Mouse (Mus musculus) bone marrow, adult 2 months (tissue): ENCODE results near the gene Aldh3a2. TPM values are rescaled to one million over a fixed set of nuclear protein-coding genes. Genes with fewer than 3 reads are reported as not detected.
"Not testable (repeated sequence)": the region's sequence is repeated elsewhere in the genome, so short reads cannot be mapped to it uniquely, and the experiment has no call there.

Experiments used
- H3K27ac ChIP-seq: fragments of 200-500 bp; 2 replicates; pipeline ENCODE4 v1.5.1; 2012; ENCODE audit warnings: low read depth, mild to moderate bottlenecking, control low read depth, inconsistent platforms, low read length; ENCODE audit not compliant: control insufficient read depth, poor library complexity, insufficient read depth
- H3K4me1 ChIP-seq: fragments of 200-500 bp; 2 replicates; pipeline ENCODE4 v1.6.1; 2011; ENCODE audit warnings: low read length; ENCODE audit not compliant: control insufficient read depth, insufficient read depth
- H3K4me3 ChIP-seq: fragments of 200-500 bp; replicated peaks from 2 replicates; pipeline ENCODE3; 2011; ENCODE audit warnings: mild to moderate bottlenecking, low read depth, low read length, control low read depth; ENCODE audit not compliant: control insufficient read depth
- CTCF ChIP-seq: fragments of 200-500 bp; IDR thresholded peaks from 2 replicates; pipeline ENCODE4 v1.5.1; 2011; ENCODE audit warnings: low read length, control low read depth; ENCODE audit not compliant: control insufficient read depth, insufficient read depth
- POLR2A ChIP-seq: fragments of 200-500 bp; IDR thresholded peaks from 2 replicates; pipeline ENCODE4 v1.6.1; 2011; ENCODE audit warnings: low read depth, mild to moderate bottlenecking, control low read depth, low read length, borderline replicate concordance; ENCODE audit not compliant: control insufficient read depth
- WGBS: fragments of 180-500 bp; shearing (Covaris S2); methylation state at CpG from one replicate; pipeline ENCODE4 v1.1.7; 2018; 5-methylcytosine and 5-hydroxymethylcytosine counted together
- polyA plus RNA-seq: library from polyadenylated mRNA; stranded (reverse); fragments of >200 nt; gene quantifications from 2 replicates; pipeline ENCODE4 v1.2.4, GENCODE M21; 2011; ENCODE audit warnings: low replicate concordance; ENCODE audit not compliant: missing spikeins, insufficient read depth, insufficient read length

Gene Aldh3a2
- polyA plus RNA-seq, 1 experiment = 18.9 TPM

GRCm38 (mm10) chr11:61202186-61202585, 65.1 kb downstream of the Aldh3a2 start:
- WGBS = 88% methylated on average over 6 of the region's 6 CpGs

GRCm38 (mm10) chr11:61199620-61200362, 67.5 kb downstream of the Aldh3a2 start:
- H3K27ac ChIP-seq = no peak overlapping the region
- TF ChIP-seq POLR2A (no peak), CTCF (no peak)
- H3K4me1 ChIP-seq = no peaks in the 10 kb centered on the region
- 68% methylated on average over 4 of the region's 4 CpGs for WGBS
- no peak overlapping the region for H3K4me3 ChIP-seq

More at GRCm38 (mm10) chr11:61202186-61202585, 65.1 kb downstream of the Aldh3a2 start:
- TF ChIP-seq POLR2A = no peak
- no peak for TF ChIP-seq CTCF
- Histone ChIP-seq H3K27ac (no peak overlapping the region), H3K4me1 (no peaks in the 10 kb centered on the region), H3K4me3 (no peak overlapping the region)

GRCm38 (mm10) chr11:61197935-61198334, 69.3 kb downstream of the Aldh3a2 start:
- Histone ChIP-seq H3K4me1 (no peaks in the 10 kb centered on the region), H3K27ac (no peak overlapping the region), H3K4me3 (no peak overlapping the region)
- no peak for TF ChIP-seq POLR2A

GRCm38 (mm10) chr11:61196616-61197353, 70.5 kb downstream of the Aldh3a2 start:
- H3K4me3 ChIP-seq = no peak overlapping the region
- 85% methylated on average over 14 of the region's 14 CpGs for WGBS
- no peaks in the 10 kb centered on the region for H3K4me1 ChIP-seq
- H3K27ac ChIP-seq = no peak overlapping the region
- TF ChIP-seq POLR2A = no peak
- no peak for TF ChIP-seq CTCF

- no peak overlapping the region for H3K27ac ChIP-seq
- no peak overlapping the region for H3K4me3 ChIP-seq
- H3K4me1 ChIP-seq = no peaks in the 10 kb centered on the region
- TF ChIP-seq POLR2A (no peak), CTCF (peak; percentile 99)
- WGBS = 3% methylated on average over 9 of the region's 9 CpGs
These were observed 73.9 kb downstream of the Aldh3a2 start for GRCm38 (mm10) chr11:61193392-61193791.

- Histone ChIP-seq H3K4me1 (no peaks in the 10 kb centered on the region), H3K27ac (no peak overlapping the region), H3K4me3 (no peak overlapping the region)
- no peak for TF ChIP-seq POLR2A
- no peak for TF ChIP-seq CTCF
- WGBS = 77% methylated on average over 2 of the region's 2 CpGs
These were observed 74.5 kb downstream of the Aldh3a2 start for GRCm38 (mm10) chr11:61192779-61193178.

- not testable (repeated sequence) for H3K4me1 ChIP-seq, H3K4me3 ChIP-seq, H3K27ac ChIP-seq
- 89% methylated on average over 7 of the region's 10 CpGs for WGBS
These were observed 75.1 kb downstream of the Aldh3a2 start for GRCm38 (mm10) chr11:61192123-61192522.

GRCm38 (mm10) chr11:61190776-61191175, 76.5 kb downstream of the Aldh3a2 start:
- TF ChIP-seq POLR2A (no peak), CTCF (no peak)
- H3K4me1 ChIP-seq = no peaks in the 10 kb centered on the region
- H3K27ac ChIP-seq = no peak overlapping the region
- H3K4me3 ChIP-seq = no peak overlapping the region
- 74% methylated on average over 2 of the region's 2 CpGs for WGBS
